Mouse (Mus musculus) embryonic facial prominence, embryonic 12.5 days (tissue): ENCODE results near the gene Sipa1l2. TPM values are rescaled to one million over a fixed set of nuclear protein-coding genes. Genes with fewer than 3 reads are reported as not detected.

ENCODE experiments used
- ATAC-seq: fragments of 200-750 bp; cut with Nextera tagmentation; 2 replicates; pipeline ENCODE4 v1.8.0; 2017; ENCODE audit not compliant: insufficient number of reproducible peaks, insufficient read depth, low FRiP score, low TSS enrichment
- H3K27ac ChIP-seq: fragments of 300-500 bp; sonication (generic); 2 replicates; pipeline ENCODE4 v1.5.1; 2016; ENCODE audit warnings: mild to moderate bottlenecking
- H3K27me3 ChIP-seq: fragments of 300-500 bp; sonication (generic); 2 replicates; pipeline ENCODE4 v1.6.1; 2016; ENCODE audit warnings: mild to moderate bottlenecking, moderate library complexity
- H3K36me3 ChIP-seq: fragments of 300-500 bp; sonication (generic); 2 replicates; pipeline ENCODE4 v1.6.1; 2016; ENCODE audit warnings: mild to moderate bottlenecking
- H3K4me1 ChIP-seq: fragments of 300-500 bp; sonication (generic); 2 replicates; pipeline ENCODE4 v1.6.1; 2016
- H3K4me2 ChIP-seq: fragments of 300-500 bp; sonication (generic); replicated peaks from 2 replicates; pipeline ENCODE4 v1.6.1; 2016; ENCODE audit warnings: mild to moderate bottlenecking, moderate library complexity
- H3K4me3 ChIP-seq: fragments of 300-500 bp; sonication (generic); 2 replicates; pipeline ENCODE4 v1.5.1; 2016; ENCODE audit warnings: mild to moderate bottlenecking
- H3K9ac ChIP-seq: fragments of 300-500 bp; sonication (generic); 2 replicates; pipeline ENCODE4 v1.6.1; 2016; ENCODE audit warnings: mild to moderate bottlenecking, moderate library complexity
- H3K9me3 ChIP-seq: fragments of 300-500 bp; sonication (generic); 2 replicates; pipeline ENCODE4 v1.6.1; 2016; ENCODE audit warnings: mild to moderate bottlenecking, moderate library complexity
- WGBS: fragments of 180-500 bp; shearing (Covaris S2); methylation state at CpG from one replicate; pipeline ENCODE4 v1.1.7; 2016; 5-methylcytosine and 5-hydroxymethylcytosine counted together
- polyA plus RNA-seq: library from polyadenylated mRNA; unstranded; fragments of >200 nt; fragmentation: Nextera tagmentation; extraction: Ambion mirVana; gene quantifications from 2 replicates; pipeline ENCODE4 v1.2.1, GENCODE M21; 2016

The Sipa1l2 gene
- polyA plus RNA-seq, 1 experiment from 2014 or later = 24.2 TPM

- Histone ChIP-seq H3K36me3 (peaks cover 78% of the 10 kb centered on the region), H3K9me3 (no peaks in the 10 kb centered on the region), H3K4me1 (peaks cover 10% of the 10 kb centered on the region), H3K27me3 (no peaks in the 10 kb centered on the region), H3K4me3 (no peak overlapping the region), H3K9ac (no peak overlapping the region), H3K27ac (no peak overlapping the region), H3K4me2 (no peak overlapping the region)
- WGBS = 79% methylated on average over 16 of the region's 16 CpGs
- ATAC-seq = no peak
These were observed 125.0 kb downstream of the Sipa1l2 start for GRCm38 (mm10) chr8:125444457-125445224.

GRCm38 (mm10) chr8:125435320-125436100 is 134.1 kb downstream of the Sipa1l2 start:
- 76% methylated on average over 7 of the region's 7 CpGs for WGBS
- no peak for ATAC-seq
- Histone ChIP-seq H3K36me3 (peaks cover 48% of the 10 kb centered on the region), H3K27me3 (no peaks in the 10 kb centered on the region), H3K4me2 (no peak overlapping the region), H3K9me3 (no peaks in the 10 kb centered on the region), H3K27ac (no peak overlapping the region), H3K4me3 (no peak overlapping the region), H3K9ac (no peak overlapping the region), H3K4me1 (peaks cover 18% of the 10 kb centered on the region)

GRCm38 (mm10) chr8:125434151-125434550 is 135.5 kb downstream of the Sipa1l2 start:
- Histone ChIP-seq H3K27ac (no peak overlapping the region), H3K9ac (no peak overlapping the region)

GRCm38 (mm10) chr8:125431321-125431720 is 138.3 kb downstream of the Sipa1l2 start:
- Histone ChIP-seq H3K27me3 (no peaks in the 10 kb centered on the region), H3K9me3 (no peaks in the 10 kb centered on the region), H3K27ac (no peak overlapping the region), H3K4me2 (no peak overlapping the region), H3K9ac (no peak overlapping the region), H3K4me3 (no peak overlapping the region), H3K4me1 (peaks cover 18% of the 10 kb centered on the region), H3K36me3 (peaks cover 22% of the 10 kb centered on the region)
- ATAC-seq = no peak
- 42% methylated on average over 3 of the region's 3 CpGs for WGBS

More at GRCm38 (mm10) chr8:125434151-125434550, 135.5 kb downstream of the Sipa1l2 start:
- H3K4me1 ChIP-seq = peaks cover 18% of the 10 kb centered on the region
- H3K4me2 ChIP-seq = no peak overlapping the region
- no peaks in the 10 kb centered on the region for H3K9me3 ChIP-seq
- H3K36me3 ChIP-seq = peaks cover 42% of the 10 kb centered on the region
- 54% methylated on average over 8 of the region's 8 CpGs for WGBS
- no peak for ATAC-seq
- no peaks in the 10 kb centered on the region for H3K27me3 ChIP-seq
- no peak overlapping the region for H3K4me3 ChIP-seq

- peaks cover 20% of the 10 kb centered on the region for H3K36me3 ChIP-seq
- H3K4me2 ChIP-seq = no peak overlapping the region
- H3K27ac ChIP-seq = no peak overlapping the region
- peaks cover 18% of the 10 kb centered on the region for H3K4me1 ChIP-seq
- no peaks in the 10 kb centered on the region for H3K27me3 ChIP-seq
- WGBS = 93% methylated on average over 5 of the region's 5 CpGs
- no peaks in the 10 kb centered on the region for H3K9me3 ChIP-seq
- ATAC-seq = no peak
- H3K4me3 ChIP-seq = no peak overlapping the region
- no peak overlapping the region for H3K9ac ChIP-seq
These were observed 138.8 kb downstream of the Sipa1l2 start for GRCm38 (mm10) chr8:125430796-125431195.

- no peak overlapping the region; the same call in 1 of the 2 replicates for H3K27ac ChIP-seq
- no peaks in the 10 kb centered on the region for H3K27me3 ChIP-seq
- no peaks in the 10 kb centered on the region for H3K9me3 ChIP-seq
- no peak overlapping the region for H3K4me3 ChIP-seq
- WGBS = 63% methylated on average over 8 of the region's 8 CpGs
- ATAC-seq = no peak
- peaks cover 20% of the 10 kb centered on the region for H3K36me3 ChIP-seq
- no peak overlapping the region for H3K4me2 ChIP-seq
- H3K9ac ChIP-seq = no peak overlapping the region
- H3K4me1 ChIP-seq = 0 out of 2 replicates have a peak, but pooled peaks cover 8% of the 10 kb centered on the region
These were observed 140.5 kb downstream of the Sipa1l2 start for GRCm38 (mm10) chr8:125428979-125429690.

- ATAC-seq = no peak
- 51% methylated on average over 10 of the region's 10 CpGs for WGBS
These were observed 145.7 kb downstream of the Sipa1l2 start for GRCm38 (mm10) chr8:125423861-125424260.

GRCm38 (mm10) chr8:125419202-125419830 is 150.3 kb downstream of the Sipa1l2 start:
- 89% methylated on average over 14 of the region's 14 CpGs for WGBS
- no peak for ATAC-seq
- no peak overlapping the region for H3K9ac ChIP-seq

More at GRCm38 (mm10) chr8:125423861-125424260, 145.7 kb downstream of the Sipa1l2 start:
- Histone ChIP-seq H3K9me3 (no peaks in the 10 kb centered on the region), H3K27me3 (no peaks in the 10 kb centered on the region), H3K27ac (no peak overlapping the region), H3K4me1 (0 out of 2 replicates have a peak, but pooled peaks cover 6% of the 10 kb centered on the region), H3K9ac (no peak overlapping the region), H3K4me3 (no peak overlapping the region), H3K36me3 (peaks cover 27% of the 10 kb centered on the region; the same call in 1 of the 2 replicates), H3K4me2 (no peak overlapping the region)

GRCm38 (mm10) chr8:125416146-125416545 is 153.5 kb downstream of the Sipa1l2 start:
- no peak for ATAC-seq
- no peak overlapping the region for H3K4me3 ChIP-seq
- no peak overlapping the region for H3K9ac ChIP-seq
- 80% methylated on average over 6 of the region's 6 CpGs for WGBS
- H3K4me2 ChIP-seq = no peak overlapping the region
- no peaks in the 10 kb centered on the region for H3K9me3 ChIP-seq
- no peaks in the 10 kb centered on the region for H3K27me3 ChIP-seq
- H3K27ac ChIP-seq = no peak overlapping the region
- H3K36me3 ChIP-seq = peaks cover 19% of the 10 kb centered on the region; the same call in 1 of the 2 replicates
- peaks cover 12% of the 10 kb centered on the region for H3K4me1 ChIP-seq

More at GRCm38 (mm10) chr8:125419202-125419830, 150.3 kb downstream of the Sipa1l2 start:
- H3K27ac ChIP-seq = no peak overlapping the region
- 0 out of 2 replicates have a peak, but pooled peaks cover 6% of the 10 kb centered on the region for H3K4me1 ChIP-seq
- no peaks in the 10 kb centered on the region for H3K9me3 ChIP-seq
- H3K4me2 ChIP-seq = no peak overlapping the region
- H3K27me3 ChIP-seq = no peaks in the 10 kb centered on the region
- peaks cover 27% of the 10 kb centered on the region; the same call in 1 of the 2 replicates for H3K36me3 ChIP-seq
- no peak overlapping the region for H3K4me3 ChIP-seq

GRCm38 (mm10) chr8:125414651-125415050 is 155.0 kb downstream of the Sipa1l2 start:
- H3K9me3 ChIP-seq = no peaks in the 10 kb centered on the region
- H3K27ac ChIP-seq = no peak overlapping the region
- peaks cover 10% of the 10 kb centered on the region; the same call in 1 of the 2 replicates for H3K36me3 ChIP-seq
- no peak overlapping the region for H3K4me3 ChIP-seq
- H3K9ac ChIP-seq = no peak overlapping the region
- no peaks in the 10 kb centered on the region for H3K27me3 ChIP-seq
- no peak for ATAC-seq
- WGBS = 93% methylated on average over 8 of the region's 8 CpGs
- H3K4me2 ChIP-seq = no peak overlapping the region
- H3K4me1 ChIP-seq = peaks cover 12% of the 10 kb centered on the region
